Mouse (Mus musculus) embryonic fibroblast, embryonic 13.5 days (primary cell): ENCODE results near the gene Mei1.

Experiments
- CTCF ChIP-seq: IDR thresholded peaks from 2 replicates; pipeline ENCODE4 v1.5.1; 2011; ENCODE audit warnings: mild to moderate bottlenecking, control low read depth, low read length, moderate library complexity, borderline replicate concordance; ENCODE audit not compliant: insufficient read depth
- POLR2A ChIP-seq: IDR thresholded peaks from 2 replicates; pipeline ENCODE4 v1.6.1; 2011; ENCODE audit warnings: low read depth, mild to moderate bottlenecking, control low read depth, low read length, moderate library complexity

- TF ChIP-seq CTCF (no peak), POLR2A (no peak)
Measured at GRCm38 (mm10) chr15:82063909-82064308, 5.9 kb upstream of the Mei1 start.
